Mouse (Mus musculus): Measurements from ENCODE around the gene Sqor.

Sqor gene

GRCm38 (mm10) chr2:122765071-122765793 is at the start of gene Sqor:
Sqor (plus strand) TSS chr2:122765237.
- DNase-seq (ENCODE audit: low spot score) = peak; percentile 74

- DNase-seq (ENCODE audit: low spot score) = no peak
These were observed 48.7 kb upstream of the Sqor start for GRCm38 (mm10) chr2:122716301-122716842.

DNA sequence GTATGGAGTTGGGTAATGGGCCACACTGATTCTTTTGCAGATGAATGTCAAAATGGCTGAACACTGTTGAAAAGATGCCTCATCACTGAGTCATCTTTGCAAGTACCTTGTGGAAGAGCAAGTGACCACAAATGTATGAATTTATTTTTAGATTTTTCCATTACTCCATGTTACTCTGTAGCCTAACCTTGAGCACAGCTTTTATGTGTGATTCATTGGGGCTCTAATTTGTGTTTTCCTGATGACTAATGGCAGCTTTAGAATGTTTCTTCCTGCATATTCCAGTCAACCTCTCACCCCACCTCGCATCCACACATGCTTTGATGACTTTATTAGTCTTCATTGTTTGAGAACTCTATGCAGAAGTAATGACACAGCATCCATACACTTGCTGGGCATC is 45.8 kb upstream of the Sqor start:
- DNase-seq (ENCODE audit: low spot score) = no peak

- DNase-seq (ENCODE audit: low spot score) = no peak
These were observed 44.5 kb upstream of the Sqor start for GRCm38 (mm10) chr2:122720564-122720963.

- DNase-seq (ENCODE audit: low spot score) = peak; percentile 31
These were observed 39.4 kb upstream of the Sqor start for GRCm38 (mm10) chr2:122725604-122726003.

DNA sequence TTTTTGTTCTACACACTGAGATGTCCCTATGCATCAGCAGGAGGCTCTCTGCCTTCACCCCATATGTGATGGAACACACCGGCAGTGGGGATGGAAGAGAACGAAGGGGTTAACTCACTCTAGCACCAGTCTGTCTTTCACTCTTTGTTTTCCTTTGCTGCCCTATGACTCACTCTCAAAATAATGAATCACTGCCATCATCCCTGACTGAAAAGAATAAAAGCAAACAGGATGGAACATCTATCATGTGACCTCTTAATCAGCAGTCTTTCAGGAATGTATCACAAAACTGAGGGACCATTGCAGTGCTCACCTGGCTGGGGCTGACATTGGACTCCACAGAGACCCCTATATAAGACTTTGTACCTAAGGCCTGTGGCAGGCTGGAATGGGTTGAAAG is 33.6 kb upstream of the Sqor start:
- no peak for DNase-seq (ENCODE audit: low spot score)

DNA sequence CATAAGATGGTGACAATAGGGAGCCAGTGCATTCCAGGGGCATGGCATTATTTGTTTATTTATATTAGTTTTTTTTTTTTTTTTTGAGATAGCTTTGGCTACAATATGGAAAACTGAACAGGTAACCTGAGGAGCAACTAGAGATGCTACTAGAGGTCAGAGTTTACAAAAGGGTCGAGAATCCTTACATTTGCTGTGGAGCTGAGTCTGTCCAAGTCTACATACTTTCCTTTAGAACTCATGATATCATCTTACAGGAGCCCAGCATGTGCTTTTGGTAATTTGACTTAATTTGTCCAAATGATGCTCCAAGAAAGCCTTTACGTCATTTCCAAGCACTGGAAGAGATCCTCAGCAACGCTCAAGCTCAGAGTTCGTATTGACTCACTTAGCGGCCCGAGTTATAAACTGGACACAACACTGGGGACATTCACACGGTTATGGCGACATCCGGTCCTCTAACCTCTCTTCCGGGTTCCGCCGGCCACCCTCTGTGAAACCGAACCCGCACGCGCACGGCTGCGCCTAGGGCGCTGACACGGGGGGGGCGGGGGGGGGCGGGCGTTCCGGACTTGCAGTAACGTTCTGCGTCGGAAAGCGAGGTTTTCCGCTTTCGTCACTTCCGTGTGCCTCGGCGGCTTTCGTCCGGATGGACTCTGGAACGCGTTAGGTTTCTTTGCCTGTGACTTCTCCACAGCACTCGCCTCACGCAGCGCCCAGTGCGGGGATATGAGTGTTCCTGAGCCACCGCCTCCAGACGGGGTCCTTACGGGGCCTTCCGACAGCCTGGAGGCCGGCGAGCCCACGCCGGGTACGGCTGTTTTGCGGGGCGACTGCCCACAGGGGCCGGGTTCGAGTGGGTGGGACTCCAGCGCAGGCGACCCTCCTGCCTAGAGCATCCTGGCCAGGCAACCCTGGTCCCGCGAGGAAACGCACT is 26.9 kb upstream of the Sqor start, which contains the start of gene Bloc1s6:
Bloc1s6 (plus strand) TSS at position 610 of the 937 bp plus-strand sequence.
- DNase-seq (ENCODE audit: low spot score) = peak; percentile 82

- no peak for DNase-seq (ENCODE audit: low spot score)
These were observed 26.0 kb upstream of the Sqor start for GRCm38 (mm10) chr2:122739023-122739422.

DNA sequence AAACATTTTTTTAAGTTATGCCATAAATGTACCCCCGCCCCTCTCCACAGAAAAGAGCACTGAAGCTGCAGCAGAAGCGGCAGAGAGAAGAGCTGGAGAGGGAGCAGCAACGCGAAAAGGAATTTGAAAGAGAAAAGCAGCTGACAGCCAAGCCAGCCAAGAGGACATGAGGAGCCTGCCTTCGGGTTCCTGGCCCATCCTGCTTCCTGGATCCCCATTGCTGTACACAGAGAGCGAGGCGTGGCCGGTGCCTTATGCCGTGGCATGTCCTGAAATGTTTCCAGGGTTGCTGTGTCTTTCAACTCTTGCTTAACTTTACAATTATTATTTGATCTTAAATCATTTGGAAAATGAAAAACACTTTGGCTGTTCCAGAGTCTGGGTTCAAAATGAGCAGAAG is 18.6 kb upstream of the Sqor start:
- no peak for DNase-seq (ENCODE audit: low spot score)

- peak; percentile 56 for DNase-seq (ENCODE audit: low spot score)
These were observed 11.2 kb upstream of the Sqor start for GRCm38 (mm10) chr2:122753739-122754343.

DNA sequence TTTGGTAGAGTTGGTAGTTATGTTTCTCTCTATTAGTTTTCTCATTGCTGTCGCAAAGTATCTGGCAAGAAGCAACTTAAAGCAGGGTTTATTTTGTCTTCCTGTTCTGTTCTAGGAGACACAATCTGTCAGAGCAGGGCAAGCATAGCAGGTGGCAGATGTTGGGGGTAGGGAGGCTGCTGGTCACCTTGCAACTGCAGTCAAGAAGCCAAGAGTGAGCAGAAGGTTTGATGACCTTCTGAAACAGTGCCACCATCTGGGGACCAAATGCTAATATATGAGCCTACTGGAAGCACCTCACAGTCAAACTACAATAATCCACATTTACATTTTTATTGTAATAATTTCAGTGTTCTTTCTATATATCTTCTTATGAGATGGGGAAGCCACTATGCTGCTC is 5.2 kb upstream of the Sqor start:
- DNase-seq (ENCODE audit: low spot score) = no peak

DNA sequence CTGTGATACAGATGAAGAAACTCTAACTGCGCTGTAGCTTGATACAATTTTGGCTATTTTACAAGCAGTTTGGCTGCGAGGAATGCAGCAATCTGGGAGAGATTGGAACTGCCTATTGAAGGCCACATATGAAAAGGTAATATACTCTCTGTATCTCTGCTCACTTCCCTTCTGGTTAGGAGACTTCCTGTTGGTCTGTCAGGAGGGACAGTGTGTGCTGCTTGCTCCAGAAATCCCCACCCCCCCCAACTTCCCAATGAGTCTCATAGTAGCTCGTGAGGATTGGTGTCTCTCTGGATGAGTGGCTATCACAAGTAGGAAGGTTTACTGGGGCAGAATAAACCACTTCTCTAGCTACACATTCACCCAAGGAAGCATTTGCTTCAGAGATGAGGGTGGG is 2.0 kb upstream of the Sqor start:
- no peak for DNase-seq (ENCODE audit: low spot score)

DNA sequence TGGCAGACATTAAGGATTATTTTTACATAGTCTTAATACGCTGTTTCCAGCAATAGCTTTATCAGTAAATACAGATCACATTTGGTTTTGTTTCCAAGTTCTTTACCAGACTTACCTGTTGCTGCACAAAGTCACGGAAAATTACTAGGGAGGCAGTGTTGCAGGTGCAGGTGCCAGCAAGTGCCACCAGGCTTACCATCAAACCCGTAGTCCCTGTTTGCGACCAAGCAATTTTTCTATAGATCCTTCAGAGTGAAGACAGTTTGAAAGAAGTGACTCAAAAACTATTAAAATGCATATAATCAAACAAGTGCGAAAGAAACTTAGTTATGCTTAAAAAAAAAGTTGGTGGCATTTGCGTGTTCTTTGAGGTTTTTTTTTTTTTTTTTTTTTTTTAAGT is 511 bp upstream of the Sqor start:
- DNase-seq (ENCODE audit: low spot score) = no peak

DNA sequence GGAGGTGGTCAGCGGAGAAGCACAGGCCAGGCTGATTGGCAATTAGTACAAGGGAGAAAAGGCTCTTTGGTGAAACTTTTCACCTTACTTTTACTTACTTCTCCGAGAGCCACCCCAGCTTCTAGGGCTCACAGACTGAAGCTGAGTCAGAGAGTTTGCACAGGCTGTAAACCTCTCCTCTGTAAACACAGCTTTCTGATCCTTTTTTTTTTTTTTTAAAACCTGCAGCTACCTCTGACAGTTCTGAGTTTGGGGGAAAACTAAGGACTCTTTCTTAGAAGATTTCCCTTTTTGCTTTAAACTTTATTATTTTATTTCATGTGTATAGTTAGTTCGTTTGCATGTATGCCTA is 733 bp downstream of the Sqor start:
- no peak for DNase-seq (ENCODE audit: low spot score)

GRCm38 (mm10) chr2:122771002-122771401 is 6.0 kb downstream of the Sqor start:
- DNase-seq (ENCODE audit: low spot score) = no peak

DNA sequence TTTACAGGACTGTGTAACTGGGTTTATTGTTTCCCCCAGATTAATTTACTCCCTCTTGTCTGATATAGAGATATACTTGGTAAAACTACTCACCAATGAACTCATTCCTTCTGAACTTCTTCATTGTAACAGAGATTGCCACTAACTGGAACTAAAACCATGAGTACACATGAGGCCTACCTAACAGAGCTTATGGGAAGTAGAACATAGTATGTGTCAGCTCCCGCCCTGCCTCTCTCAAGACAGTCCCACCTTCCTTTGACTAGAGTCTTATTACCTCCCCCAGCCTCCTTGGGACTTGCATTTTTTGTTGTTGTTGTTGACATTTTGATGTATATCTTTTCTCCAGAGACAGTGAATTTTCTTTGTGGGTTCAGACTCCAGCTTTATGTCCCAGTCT is 7.9 kb downstream of the Sqor start:
- DNase-seq (ENCODE audit: low spot score) = no peak

DNA sequence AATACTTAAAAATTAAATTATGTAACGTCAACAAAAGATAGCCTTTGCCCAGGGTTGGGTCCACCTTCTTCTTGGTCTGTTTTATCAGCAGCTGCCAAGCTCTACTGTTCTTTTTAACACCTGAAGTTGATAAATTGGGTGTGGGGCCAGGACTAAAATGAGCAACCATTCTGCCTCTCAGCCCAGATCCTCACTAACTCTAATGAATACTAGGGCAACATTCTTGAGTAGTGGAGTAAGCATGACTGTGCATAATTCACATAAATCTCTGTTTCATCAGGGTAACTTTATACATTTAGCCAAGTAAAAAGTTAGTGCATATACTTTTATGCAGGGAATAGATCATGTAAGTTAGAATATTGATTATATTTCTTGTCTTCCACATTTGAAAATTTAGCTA is 10.5 kb downstream of the Sqor start:
- DNase-seq (ENCODE audit: low spot score) = no peak

GRCm38 (mm10) chr2:122776823-122777222 is 11.8 kb downstream of the Sqor start:
- no peak for DNase-seq (ENCODE audit: low spot score)

GRCm38 (mm10) chr2:122779967-122780366 is 14.9 kb downstream of the Sqor start:
- DNase-seq (ENCODE audit: low spot score) = no peak

DNA sequence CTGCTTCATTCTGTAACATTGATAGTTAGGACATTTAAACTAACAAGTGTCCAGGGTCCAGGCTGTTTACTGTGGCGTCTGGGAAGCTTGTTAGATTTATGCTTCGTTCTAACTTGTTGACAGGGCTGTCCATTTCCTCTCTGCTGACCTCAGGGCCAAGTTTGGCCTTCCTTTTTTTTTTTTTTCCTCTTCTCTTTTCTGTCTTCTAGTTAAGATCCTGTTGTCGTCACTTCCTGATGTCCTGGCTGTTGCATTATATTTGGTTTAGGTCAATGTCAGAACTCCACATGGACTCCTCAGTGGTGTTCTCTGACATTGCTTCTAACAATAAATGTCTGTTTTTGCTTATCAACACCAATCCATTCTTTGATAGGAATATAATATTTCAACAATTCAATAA is 15.4 kb downstream of the Sqor start:
- no peak for DNase-seq (ENCODE audit: low spot score)

- no peak for DNase-seq (ENCODE audit: low spot score)
These were observed 16.7 kb downstream of the Sqor start for GRCm38 (mm10) chr2:122781590-122782356.

- no peak for DNase-seq (ENCODE audit: low spot score)
These were observed 18.7 kb downstream of the Sqor start for GRCm38 (mm10) chr2:122783730-122784129.

All from urinary bladder, postnatal 25 days (tissue).